9 mouse cellular contexts compared by ENCODE assay signal in genomic region chr17:54014204-54014603, GRCm38 (mm10). TPM values are rescaled to one million over a fixed set of nuclear protein-coding genes. Genes with fewer than 3 reads are reported as not detected.
A peak's percentile ranks its signal among the peaks of the same experiment; 100 is the strongest.
DNase-seq lines count a peak whose midpoint lies in the region; ATAC-seq and TF ChIP-seq lines count a peak whose summit lies in the region.
"Had no signal": no experiment of that assay in that cellular context is flagged by ENCODE, and none has a peak within 500 bp of the region (broad histone marks: within the 10 kb centered on the region; RNA-seq: fewer than 3 reads in every experiment).

No protein-coding gene starts in this region.

- no peak for ATAC-seq in intestine, postnatal 0 days
- ATAC-seq in intestine, embryonic 15.5 days, result no peak

- no peaks in the 10 kb centered on the region for H3K4me1 ChIP-seq in intestine, postnatal 0 days (replicated peaks; ENCODE audit: control insufficient read depth, insufficient read depth, low read length)
- H3K4me1 ChIP-seq in intestine, embryonic 15.5 days (replicated peaks), result no peaks in the 10 kb centered on the region
- H3K4me1 ChIP-seq in E14TG2a.4 (replicated peaks; ENCODE audit: low read depth, low read length), result no peaks in the 10 kb centered on the region

- H3K4me2 ChIP-seq in intestine, postnatal 0 days (replicated peaks; ENCODE audit: low read depth), result no peak overlapping the region
- no peak overlapping the region for H3K4me2 ChIP-seq in intestine, embryonic 15.5 days (replicated peaks)

- H3K27ac ChIP-seq in intestine, postnatal 0 days (ENCODE audit: low read depth, low read length), result no peak overlapping the region
- H3K27ac ChIP-seq in intestine, embryonic 15.5 days, result no peak overlapping the region

- H3K27me3 ChIP-seq in intestine, postnatal 0 days (replicated peaks; ENCODE audit: control insufficient read depth, insufficient read depth, low read length), result no peaks in the 10 kb centered on the region
- no peaks in the 10 kb centered on the region for H3K27me3 ChIP-seq in intestine, embryonic 15.5 days (replicated peaks)
- no peaks in the 10 kb centered on the region for H3K27me3 ChIP-seq in E14TG2a.4 (ENCODE audit: insufficient read depth, low read length)

- peak; percentile 21 for DNase-seq in cerebellum, adult 8-10 months
- DNase-seq in kidney, postnatal 14 days, result peak; percentile 25
- DNase-seq in retina, adult 2 months (ENCODE audit: low read depth, low spot score), result peak; percentile 13
- DNase-seq in adrenal gland, adult 8-10 months, result no peak
- no peak for DNase-seq in adrenal gland, postnatal 4 days (ENCODE audit: low spot score in 2 of 2)

- no peaks in the 10 kb centered on the region for H3K36me3 ChIP-seq in intestine, postnatal 0 days (ENCODE audit: control insufficient read depth, insufficient read depth)
- H3K36me3 ChIP-seq in intestine, embryonic 15.5 days, result no peaks in the 10 kb centered on the region
- H3K36me3 ChIP-seq in E14TG2a.4 (ENCODE audit: insufficient read depth, low read length), result no peaks in the 10 kb centered on the region

- 14% methylated on average over 1 of the region's 1 CpGs for WGBS in intestine, postnatal 0 days
- WGBS in intestine, embryonic 15.5 days, result 10% methylated on average over 1 of the region's 1 CpGs

- no peak overlapping the region for H3K4me3 ChIP-seq in intestine, postnatal 0 days (ENCODE audit: low read depth, low read length)
- H3K4me3 ChIP-seq in intestine, embryonic 15.5 days (replicated peaks), result no peak overlapping the region
- no peak overlapping the region for H3K4me3 ChIP-seq in E14TG2a.4 (replicated peaks; ENCODE audit: low read length)

- H3K9ac ChIP-seq in intestine, postnatal 0 days (ENCODE audit: low read depth, low read length), result no peak overlapping the region
- H3K9ac ChIP-seq in intestine, embryonic 15.5 days, result no peak overlapping the region

- no peaks in the 10 kb centered on the region for H3K9me3 ChIP-seq in intestine, postnatal 0 days (ENCODE audit: control insufficient read depth)
- H3K9me3 ChIP-seq in intestine, embryonic 15.5 days, result no peaks in the 10 kb centered on the region
- peaks cover 52% of the 10 kb centered on the region for H3K9me3 ChIP-seq in E14TG2a.4 (ENCODE audit: low read length)

- TF ChIP-seq CTCF in intestine, postnatal 0 days (IDR thresholded peaks at IDR 0.05; ENCODE audit: low read depth), result peak; percentile 74
- TF ChIP-seq CTCF in E14TG2a.4 (conservative IDR thresholded peaks at IDR 0.05; ENCODE audit: low read length), result peak; percentile 61

RNA-seq across cellular contexts. Expression of gene Sult1c1, which starts 23.7 kb away (rescaled TPM):
- polyA plus RNA-seq in intestine, postnatal 0 days (2015; fragmentation: Nextera tagmentation; extraction: Ambion mirVana), result not detected in 2 replicates
- polyA plus RNA-seq in intestine, embryonic 15.5 days (2015; fragmentation: Nextera tagmentation; extraction: Ambion mirVana), result not detected in 2 replicates
- total RNA-seq in adrenal gland, adult 8-10 months (2022), result not detected
- total RNA-seq in adrenal gland, postnatal 4 days (2021), result not detected
- polyA plus RNA-seq: large intestine, adult 2 months had no signal

Comparison
In these comparisons a context has a peak if more than half of its experiments do, and no peak if none do; other contexts are left out.
1. DNase-seq: peak in cerebellum, adult 8-10 months (single experiment), kidney, postnatal 14 days (single experiment) and retina, adult 2 months (single experiment); none in adrenal gland, adult 8-10 months (single experiment) and adrenal gland, postnatal 4 days (0 of 2).